Mouse (Mus musculus) urinary bladder, adult 18-20 months (tissue): ENCODE data around the gene Msmp.
"Not testable (repeated sequence)": the region's sequence is repeated elsewhere in the genome, so short reads cannot be mapped to it uniquely, and the experiment has no call there.

Experiments used
- DNase-seq, 2 experiments: peaks; one replicate each; pipeline ENCODE4 v3.0.0; 2022; ENCODE audit warnings: low spot score in 2 of 2, mixed read lengths in 2 of 2

The Msmp gene

DNA sequence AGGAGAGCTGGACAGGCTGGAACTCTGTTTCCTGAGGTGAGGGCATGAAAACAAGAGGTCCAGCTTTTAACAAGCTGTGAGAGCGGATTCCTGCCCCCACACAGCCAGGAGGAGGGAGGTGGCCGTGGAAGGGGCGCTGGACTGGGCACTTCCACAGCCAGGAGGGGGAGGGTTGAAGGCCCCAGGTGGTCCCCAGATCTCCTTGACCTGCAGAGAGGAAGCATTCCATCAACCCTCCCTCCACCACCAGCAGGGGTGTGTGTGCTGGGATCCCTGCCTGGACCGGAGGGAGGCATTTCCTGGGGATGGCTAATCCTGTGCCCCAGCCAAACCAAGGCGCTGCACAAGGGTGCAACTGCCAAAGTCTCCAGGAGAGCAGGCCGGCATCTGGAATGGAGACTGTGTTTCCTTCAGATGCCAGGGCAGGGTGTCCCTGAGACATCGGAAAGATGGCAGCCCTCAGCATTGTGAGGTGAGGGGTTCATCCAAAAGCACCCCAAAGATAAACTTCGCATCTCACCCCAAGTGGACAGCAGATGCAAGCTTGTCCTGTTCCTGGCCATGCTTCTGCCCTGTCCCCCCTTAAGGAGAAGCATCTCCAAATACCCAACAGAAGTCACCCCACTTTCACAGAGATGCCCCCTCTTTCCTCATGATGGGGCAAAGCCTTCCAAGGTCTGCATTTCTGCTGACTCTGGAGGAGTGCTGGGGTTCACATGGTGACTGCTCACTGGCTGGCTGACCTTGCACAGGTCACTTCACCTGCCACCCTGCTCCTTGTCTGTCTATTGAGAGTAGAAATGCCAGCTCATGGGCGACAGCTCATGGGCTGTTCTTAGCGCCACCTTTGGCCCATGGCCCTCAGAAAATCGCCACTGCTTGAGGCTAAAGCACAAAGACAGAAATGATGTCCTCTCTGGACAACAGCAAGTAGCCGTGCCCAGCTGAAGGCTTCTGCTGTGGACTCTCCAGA is at the start of gene Msmp:
Msmp (minus strand) TSS at position 51 of the 973 bp plus-strand sequence.
- no peak for DNase-seq

DNA sequence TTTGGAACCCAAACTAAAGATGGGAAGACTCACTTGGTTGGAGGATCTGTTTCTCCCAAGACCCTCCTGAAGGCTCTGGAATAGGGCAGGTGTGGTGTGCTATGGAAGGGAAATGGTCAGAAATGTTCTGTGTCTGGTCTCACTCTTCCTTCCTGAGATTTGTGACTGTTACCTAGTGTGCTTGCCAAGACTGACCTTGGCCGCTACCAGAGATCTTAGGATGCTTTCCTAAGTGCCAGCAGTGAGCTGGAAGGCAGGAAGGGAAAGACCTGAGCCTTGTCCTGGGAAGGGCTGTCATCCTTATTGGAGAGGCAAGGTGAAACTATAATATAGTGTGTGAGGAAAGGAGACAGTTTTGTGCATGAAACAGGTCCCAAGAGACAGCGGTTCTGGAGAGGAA is 49.4 kb upstream of the Msmp start:
- no peak for DNase-seq

DNA sequence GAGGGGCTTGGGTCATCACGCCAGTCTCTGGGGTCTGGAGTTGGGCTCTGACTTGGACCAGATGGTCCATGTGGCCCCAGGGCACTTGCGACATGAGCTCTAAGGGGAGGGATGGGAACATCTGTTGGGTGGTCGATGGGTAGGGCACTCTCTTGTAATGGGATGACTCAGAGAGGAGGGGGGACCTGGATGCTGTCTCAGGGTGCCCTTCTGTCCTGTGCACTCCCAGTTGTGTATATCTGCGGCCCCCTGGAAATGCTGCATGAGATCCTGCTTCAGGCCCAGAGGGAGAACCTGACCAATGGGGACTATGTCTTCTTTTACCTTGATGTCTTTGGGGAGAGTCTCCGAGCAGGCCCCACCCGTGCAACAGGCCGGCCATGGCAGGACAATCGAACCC is 49.0 kb upstream of the Msmp start:
- DNase-seq, result no peak

GRCm38 (mm10) chr4:43631956-43632920 is 47.9 kb upstream of the Msmp start:
- DNase-seq, result no peak

- DNase-seq, result peak in 1 of 2 experiments; percentile 35
Observed at GRCm38 (mm10) chr4:43631046-43631955, 47.0 kb upstream of the Msmp start, which contains the start of gene Npr2. Gene Npr2 (plus strand): TSS chr4:43631935.

GRCm38 (mm10) chr4:43630671-43631045 is 46.4 kb upstream of the Msmp start:
- DNase-seq, result peak in 1 of 2 experiments; percentile 21

- DNase-seq, result peak; percentile 56 to 69
Observed at GRCm38 (mm10) chr4:43630030-43630581, 45.8 kb upstream of the Msmp start.

DNA sequence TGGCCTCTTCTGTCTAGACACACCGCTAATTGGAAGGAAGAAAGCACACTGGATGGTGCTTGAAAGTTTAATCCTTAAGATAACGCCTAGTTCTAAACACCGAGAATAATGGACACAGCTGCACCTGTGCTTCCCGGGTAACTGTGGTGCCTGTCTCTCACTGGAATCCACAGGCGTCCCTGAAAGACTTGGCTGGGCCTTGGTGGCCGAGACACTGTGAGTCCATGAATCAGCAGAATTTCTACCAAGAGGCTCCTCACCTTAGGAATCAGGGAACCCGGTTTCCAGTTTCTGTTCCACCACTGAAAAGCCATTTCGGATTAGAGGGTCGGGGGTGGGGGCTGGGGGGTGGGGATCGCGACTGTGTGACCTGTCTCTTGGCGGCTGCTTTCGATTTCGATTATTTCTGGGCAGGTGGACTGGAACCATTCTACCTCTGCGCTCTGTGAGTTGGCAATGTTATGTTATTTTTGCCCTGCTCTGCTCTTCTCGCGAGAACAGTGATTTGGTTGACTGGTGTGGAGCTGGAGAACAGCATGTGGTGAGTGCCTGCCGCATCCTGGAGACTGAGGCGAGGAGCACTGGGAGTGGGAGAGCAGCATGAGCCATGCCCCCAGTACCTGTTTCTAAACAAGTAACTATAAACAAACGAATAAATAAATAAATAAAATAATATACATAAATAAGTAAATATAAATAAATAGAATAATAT is 45.0 kb upstream of the Msmp start:
- no peak for DNase-seq

- DNase-seq, result no peak
Observed at GRCm38 (mm10) chr4:43620146-43620778, 36.0 kb upstream of the Msmp start.

- DNase-seq, result no peak
Observed at GRCm38 (mm10) chr4:43613060-43613730, 28.9 kb upstream of the Msmp start.

- DNase-seq, result no peak
Observed at GRCm38 (mm10) chr4:43612534-43612933, 28.2 kb upstream of the Msmp start.

- DNase-seq, result no peak
Observed at GRCm38 (mm10) chr4:43604751-43605685, 20.7 kb upstream of the Msmp start.

- DNase-seq, result no peak
Observed at GRCm38 (mm10) chr4:43604099-43604498, 19.8 kb upstream of the Msmp start.

GRCm38 (mm10) chr4:43600195-43600934 is 16.1 kb upstream of the Msmp start:
- DNase-seq, result no peak

DNA sequence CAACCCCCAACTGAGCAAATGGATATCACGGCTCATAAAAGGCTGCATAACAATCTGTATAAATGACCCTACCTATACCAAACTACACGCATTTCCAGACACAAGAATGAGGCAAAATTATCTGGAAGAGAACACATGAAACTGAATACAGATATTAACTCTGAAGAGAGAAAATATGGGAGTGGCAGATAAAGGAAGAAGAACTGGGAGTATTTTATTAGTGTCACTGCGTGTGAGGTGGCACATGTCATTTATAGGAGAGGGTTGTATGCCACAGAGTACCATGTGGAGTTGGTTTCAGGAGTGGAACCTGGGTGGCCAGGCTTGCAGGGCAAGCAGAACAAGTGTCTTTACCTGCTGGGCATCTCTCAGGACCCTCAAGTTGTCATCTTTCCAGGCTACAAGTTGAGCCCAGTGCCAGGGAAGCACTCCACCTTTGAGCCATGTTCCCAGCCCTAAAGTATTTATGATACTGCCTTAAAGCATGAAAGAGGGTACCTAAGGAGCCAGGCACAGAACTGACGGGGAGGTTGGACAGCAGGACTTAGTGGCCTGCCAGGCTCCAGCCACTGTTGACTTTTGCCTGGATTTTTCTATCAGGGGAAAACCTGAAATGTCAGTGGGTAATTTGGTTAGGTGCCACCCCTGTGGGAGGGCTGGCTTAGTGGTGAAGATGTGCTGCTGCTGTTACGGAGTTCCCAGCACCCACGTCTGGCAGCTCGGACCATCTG is 14.5 kb upstream of the Msmp start:
- DNase-seq, result no peak

DNA sequence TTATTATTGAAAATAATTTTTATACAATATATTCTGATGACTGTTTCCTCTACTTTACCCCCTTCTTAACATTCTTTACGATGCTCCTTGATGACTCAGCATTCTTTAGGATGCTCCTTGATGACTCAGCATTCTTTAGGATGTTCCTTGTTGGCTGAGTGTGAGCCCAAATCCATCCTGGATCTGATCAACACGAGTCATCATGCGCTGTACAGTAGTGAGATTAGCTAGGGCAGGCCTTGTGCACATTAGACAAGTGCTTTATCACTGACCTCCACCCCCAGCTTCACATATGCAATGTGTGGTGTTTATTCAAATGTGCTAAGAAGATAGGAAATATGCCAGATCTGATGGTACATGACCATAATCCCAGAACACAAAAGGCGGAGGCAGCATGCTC is 13.9 kb upstream of the Msmp start:
- no peak for DNase-seq

DNA sequence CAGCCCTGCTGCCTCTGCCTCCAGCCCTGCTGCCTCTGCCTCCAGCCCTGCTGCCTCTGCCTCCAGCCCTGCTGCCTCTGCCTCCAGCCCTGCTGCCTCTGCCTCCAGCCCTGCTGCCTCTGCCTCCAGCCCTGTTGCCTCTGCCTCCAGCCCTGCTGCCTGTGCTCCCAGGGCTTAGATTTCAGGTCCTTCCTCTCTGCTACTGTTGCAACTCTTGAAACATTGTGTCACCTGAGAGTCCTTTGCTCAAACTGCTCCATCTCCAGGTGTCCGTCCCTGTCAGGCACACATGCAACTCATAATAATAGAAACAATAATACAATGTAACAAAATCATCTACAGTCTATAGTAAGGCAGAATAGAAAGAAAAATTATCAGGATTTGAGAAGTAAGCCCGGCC is 12.3 kb upstream of the Msmp start:
- DNase-seq, result not testable (repeated sequence)
